Mouse (Mus musculus) MEL (cell line): ENCODE results near the gene Fus.

ENCODE experiments used
- CTCF ChIP-seq, 3 experiments: IDR thresholded peaks in 2 of 3; conservative IDR thresholded peaks in 1 of 3; 2 replicates each; pipeline ENCODE4 v1.5.1; 2011 to 2012; ENCODE audit warnings: low read length in 3 of 3, low read depth in 2 of 3, mild to moderate bottlenecking in 2 of 3, improper control_type of control experiment in 1 of 3, inconsistent platforms in 1 of 3, mixed read lengths in 1 of 3, moderate library complexity in 1 of 3; ENCODE audit not compliant: control insufficient read depth in 1 of 3, insufficient read depth in 1 of 3, poor library complexity in 1 of 3, severe bottlenecking in 1 of 3
- E2F4 ChIP-seq: IDR thresholded peaks from 2 replicates; pipeline ENCODE4 v1.6.1; 2011; ENCODE audit warnings: low read depth, low read length, improper control_type of control experiment, borderline replicate concordance
- ETS1 ChIP-seq: IDR thresholded peaks from 2 replicates; pipeline ENCODE4 v1.6.1; 2012; ENCODE audit warnings: low read depth, mild to moderate bottlenecking, inconsistent platforms, low read length, improper control_type of control experiment, moderate library complexity
- GATA1 ChIP-seq: IDR thresholded peaks from 2 replicates; pipeline ENCODE4 v1.6.1; 2011; ENCODE audit warnings: low read depth, low read length, improper control_type of control experiment
- MYC ChIP-seq: IDR thresholded peaks from 2 replicates; pipeline ENCODE4 v1.6.1; 2011; ENCODE audit warnings: low read depth, mild to moderate bottlenecking, low read length, improper control_type of control experiment, moderate library complexity
- POLR2A ChIP-seq, 2 experiments: IDR thresholded peaks; 2 replicates each; pipeline ENCODE4 v1.6.1; 2011 to 2012; ENCODE audit warnings: low read length in 2 of 2, mild to moderate bottlenecking in 2 of 2, control low read depth in 1 of 2, improper control_type of control experiment in 1 of 2, low read depth in 1 of 2, moderate library complexity in 1 of 2; ENCODE audit not compliant: control insufficient read depth in 1 of 2, insufficient read depth in 1 of 2, poor library complexity in 1 of 2
- POLR2AphosphoS2 ChIP-seq: IDR thresholded peaks from 2 replicates; pipeline ENCODE4 v1.6.1; 2011; ENCODE audit warnings: low read length, improper control_type of control experiment
- TCF12 ChIP-seq: IDR thresholded peaks from 2 replicates; pipeline ENCODE4 v1.6.1; 2014; ENCODE audit warnings: low read depth, mild to moderate bottlenecking, inconsistent platforms, low read length, improper control_type of control experiment, moderate library complexity
- ZKSCAN1 ChIP-seq: IDR thresholded peaks from 2 replicates; pipeline ENCODE4 v1.6.1; 2012; ENCODE audit warnings: low read depth, mild to moderate bottlenecking, inconsistent platforms, low read length, improper control_type of control experiment, moderate library complexity

DNA sequence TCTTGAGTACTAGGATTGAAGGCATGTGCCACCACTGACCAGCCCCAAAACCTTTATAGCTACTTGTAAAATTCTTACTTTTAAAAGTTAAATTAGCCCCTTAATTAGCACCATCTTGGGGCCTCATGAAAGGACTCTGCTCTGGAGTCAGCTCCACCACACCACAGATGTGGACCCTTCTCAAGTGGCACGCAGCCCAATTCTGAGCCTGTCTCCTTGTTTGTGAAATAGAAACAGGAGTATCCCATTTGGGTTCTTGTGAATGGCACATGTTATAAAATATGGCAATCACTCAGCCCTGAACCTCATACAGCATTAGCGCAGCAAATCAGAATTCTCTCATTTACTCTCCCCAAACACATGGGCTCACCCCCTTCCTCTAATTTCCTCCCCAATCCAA is 11.6 kb downstream of the Fus start:
- TF ChIP-seq GATA1 (no peak), CTCF (IDR thresholded peaks at IDR 0.05 in 2 of 3, conservative IDR thresholded peaks at IDR 0.05 in 1 of 3; ENCODE audit: control insufficient read depth in 1 of 3, insufficient read depth in 1 of 3, low read depth in 2 of 3, low read length in 3 of 3, poor library complexity in 1 of 3, severe bottlenecking in 1 of 3) (no peak), MYC (no peak), POLR2A (IDR thresholded peaks at IDR 0.05; ENCODE audit: control insufficient read depth in 1 of 2, insufficient read depth in 1 of 2, low read depth in 1 of 2, low read length in 2 of 2, poor library complexity in 1 of 2) (no peak), TCF12 (no peak), POLR2AphosphoS2 (no peak), E2F4 (no peak), ETS1 (no peak), ZKSCAN1 (no peak)
